Mouse (Mus musculus): Measurements from ENCODE around the gene Meaf6.
A peak's percentile ranks its signal among the peaks of the same experiment; 100 is the strongest.

The Meaf6 gene

DNA sequence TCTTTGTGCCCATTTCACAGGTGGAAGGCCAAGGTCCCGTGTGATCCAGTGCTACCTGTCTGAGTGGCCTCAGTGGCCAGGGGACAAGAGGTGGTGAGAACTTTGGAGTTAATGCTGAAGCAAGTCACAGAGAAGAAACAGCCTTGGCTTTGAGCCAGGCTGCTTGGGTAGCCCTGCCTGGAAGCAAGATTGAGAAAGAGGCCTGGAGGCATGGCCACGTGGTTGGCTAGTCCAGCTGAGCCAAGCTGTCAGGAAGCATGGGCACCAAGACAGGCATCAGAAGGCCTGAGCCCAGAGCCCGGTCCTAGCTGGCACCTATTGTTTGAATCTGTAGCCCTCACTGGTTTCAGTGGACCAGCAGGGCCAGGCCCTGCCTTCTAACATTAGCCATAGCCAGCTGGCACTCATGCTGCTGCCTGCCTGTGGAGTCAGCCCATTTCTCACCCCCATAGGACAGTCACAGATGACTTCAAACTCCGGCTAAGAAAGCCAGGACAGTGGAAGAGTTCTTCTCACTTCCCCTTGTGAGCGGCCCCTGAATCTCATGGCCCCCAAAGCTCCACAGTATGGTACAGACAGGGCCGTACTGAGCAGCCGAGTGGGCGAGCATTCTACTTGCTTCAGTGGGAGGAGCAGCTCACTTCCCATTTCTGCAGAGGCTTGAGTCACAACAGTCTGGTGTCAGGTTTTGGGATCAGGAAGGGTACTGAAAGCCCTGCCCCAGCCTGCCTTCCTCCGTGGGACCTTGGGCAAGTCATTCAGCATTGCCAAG lies 31.3 kb downstream of the Meaf6 start:
- DNase-seq, result peak; percentile 59

DNA sequence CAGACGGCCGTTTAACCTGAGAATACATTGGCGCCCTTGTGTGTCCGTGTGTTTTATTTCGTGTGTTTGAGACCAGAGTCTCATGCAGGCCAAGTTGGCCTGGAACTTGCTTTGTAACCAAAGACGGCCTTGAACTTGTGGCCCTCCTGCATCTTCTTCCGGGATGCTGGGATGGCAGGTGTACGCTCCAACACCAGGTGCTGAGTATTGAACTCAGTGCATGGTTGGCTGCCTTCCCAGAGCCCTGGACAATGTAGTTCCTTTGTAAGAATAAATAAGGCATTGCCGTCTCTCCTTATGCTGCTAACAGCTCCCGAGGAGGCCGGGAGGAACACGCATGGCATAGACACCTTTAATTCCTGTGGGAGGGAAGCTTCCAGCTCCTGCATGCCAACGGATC lies 32.0 kb downstream of the Meaf6 start:
- no peak for DNase-seq

DNA sequence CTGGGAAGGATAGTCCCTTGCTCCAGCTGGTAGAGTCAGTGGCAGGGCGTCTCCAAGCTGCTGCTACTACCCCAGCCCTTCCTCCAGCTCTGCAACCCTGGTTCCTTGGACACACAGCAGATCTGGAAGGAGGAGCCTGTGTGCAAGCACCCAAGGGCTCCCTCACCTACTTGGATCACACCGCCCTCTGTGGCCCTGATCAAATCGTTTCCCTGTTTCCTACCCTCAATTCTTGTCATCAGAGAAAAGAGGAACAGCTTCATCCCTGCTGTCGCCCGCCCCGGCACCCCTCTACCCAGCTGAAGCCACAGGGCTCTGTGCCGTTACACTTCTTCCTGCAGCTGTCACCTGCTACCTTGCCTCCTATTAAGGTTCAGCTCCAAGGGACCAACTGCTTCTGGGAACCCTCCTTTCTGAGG lies 33.0 kb downstream of the Meaf6 start:
- DNase-seq, result no peak

DNA sequence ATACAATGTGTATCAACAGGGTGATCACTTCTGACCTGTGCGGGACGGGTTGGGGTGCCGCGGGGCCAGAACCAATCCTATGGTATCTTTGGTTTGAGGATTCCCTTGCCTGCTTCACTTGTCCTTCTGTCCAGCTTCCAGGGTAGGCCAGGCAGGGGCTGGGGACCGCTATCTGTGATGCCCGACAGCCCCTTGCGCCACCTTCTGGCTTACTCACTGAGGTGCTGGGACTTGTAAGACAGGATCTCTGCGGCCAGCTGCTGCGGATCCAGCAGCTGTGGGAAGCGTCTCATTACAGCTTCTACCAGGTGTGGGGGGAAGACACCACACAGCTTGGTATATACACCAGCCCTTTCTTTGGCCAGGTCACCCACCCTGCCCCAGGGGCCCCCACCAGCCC lies 34.1 kb downstream of the Meaf6 start:
- no peak for DNase-seq

DNA sequence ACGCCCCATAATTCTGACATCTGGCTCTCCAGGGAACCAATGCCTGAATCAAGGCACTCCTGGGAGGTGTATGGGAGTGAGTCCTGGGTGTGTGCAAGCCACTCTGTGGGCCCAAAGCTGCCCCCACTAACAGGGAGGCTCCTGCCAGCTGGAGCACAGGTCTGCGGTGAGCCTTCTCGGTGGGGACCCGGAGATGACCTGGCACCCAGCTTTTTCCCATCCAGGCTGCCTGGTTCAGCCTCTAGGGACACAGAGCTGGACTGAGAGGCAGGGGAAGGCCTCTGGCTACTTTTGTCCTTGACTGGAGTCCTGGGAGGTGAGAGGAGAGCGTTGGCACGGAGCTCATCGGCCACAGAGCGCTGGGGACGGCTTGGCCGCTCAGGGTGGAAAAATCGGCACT lies 34.8 kb downstream of the Meaf6 start:
- no peak for DNase-seq

DNA sequence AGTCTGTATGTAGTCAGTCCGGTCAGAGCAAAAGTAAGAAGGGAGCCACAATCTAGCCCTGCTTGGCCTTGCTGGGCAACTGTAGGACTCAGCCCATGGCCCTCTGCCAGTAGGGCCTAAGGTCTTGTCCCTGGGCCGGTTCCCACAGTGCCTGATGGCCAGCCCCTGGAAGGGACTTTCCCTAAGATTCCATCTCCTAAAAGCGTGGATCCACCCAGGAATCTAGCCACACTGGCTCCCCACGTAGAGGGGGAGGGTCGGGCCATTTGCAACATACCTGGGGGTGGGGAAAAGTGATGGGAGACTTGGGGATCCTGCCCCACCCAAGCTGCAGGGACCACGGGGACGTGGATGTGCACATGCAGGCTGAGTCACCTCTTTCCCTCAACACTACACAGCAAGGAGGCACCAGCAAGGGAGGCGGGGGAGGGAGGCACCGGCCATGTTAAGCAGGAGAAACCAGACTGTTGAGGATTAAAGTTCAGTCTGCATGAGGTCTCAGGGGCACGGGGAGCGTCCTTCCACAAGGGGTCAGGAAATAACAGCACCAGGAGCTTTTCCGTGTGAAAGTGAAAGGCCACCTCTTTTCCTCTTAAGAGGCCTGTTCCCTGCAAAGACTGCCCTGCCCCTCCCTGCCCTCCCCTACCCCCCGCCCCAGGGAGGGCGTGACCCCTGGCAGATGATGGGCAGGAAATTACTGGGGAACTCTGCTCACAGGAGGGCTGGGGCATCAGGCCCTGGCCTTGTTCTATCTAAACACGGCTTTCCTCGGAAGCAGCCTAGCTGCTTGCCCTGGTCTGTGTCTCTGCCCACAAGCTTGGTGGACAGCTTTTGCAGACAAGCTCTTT lies 37.7 kb downstream of the Meaf6 start:
- DNase-seq, result no peak

DNA sequence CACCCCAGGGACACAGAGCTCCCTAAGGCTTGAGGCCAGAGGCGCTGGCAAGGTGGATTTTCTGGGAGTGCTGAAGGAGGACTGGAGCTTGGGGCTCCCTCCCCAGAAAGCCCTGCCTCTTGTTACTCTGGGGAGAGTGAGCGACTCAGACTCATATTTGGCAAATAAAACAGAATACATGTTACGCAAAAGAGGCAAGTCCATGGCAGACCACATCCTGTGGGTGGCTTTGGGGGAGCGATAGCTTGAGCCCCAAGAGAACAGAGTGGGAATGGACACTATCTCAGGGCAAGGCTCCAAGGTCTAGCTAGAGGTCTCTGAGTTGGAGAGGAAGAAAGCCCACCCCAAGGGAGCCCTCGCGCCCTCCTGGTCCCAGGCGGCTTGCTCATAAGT lies 38.3 kb downstream of the Meaf6 start:
- no peak for DNase-seq

DNA sequence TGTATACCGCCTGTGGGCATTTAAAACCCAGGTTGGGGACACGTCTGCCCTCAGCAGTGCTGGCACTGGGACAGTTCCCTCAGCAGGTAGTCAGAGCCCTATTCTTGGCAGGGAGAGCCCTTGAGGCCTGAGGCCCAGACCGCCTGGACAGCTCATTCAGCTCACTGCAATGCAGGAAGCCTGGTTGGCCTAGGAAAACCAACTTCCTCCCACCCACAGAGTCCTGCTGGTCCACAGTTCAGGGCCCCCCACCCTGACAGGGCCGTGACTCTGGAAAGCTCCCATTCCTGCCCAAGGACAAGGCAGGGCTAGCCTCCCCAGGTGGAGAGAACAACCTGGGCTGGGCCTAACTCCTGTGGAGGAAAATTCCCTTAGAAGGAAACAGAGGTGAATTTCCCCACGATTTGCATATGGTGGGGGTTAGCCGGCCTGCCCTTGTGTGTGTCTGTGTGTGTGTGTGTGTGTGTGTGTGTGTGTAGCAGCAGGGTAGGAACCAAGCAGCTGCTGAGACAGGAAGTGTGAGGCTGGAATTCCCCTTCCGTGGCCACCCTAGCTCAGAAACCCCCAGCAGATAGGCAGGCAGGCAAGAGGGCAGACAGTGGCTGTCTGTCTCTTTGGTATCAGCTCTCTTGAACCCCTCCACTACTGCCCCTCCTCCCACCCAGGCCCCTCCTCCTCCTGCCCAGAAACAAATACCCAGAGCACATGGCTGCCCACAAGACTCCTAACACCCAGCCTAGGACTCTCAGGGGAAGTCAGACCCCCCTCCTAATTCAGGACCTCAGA lies 39.7 kb downstream of the Meaf6 start:
- DNase-seq, result no peak

DNA sequence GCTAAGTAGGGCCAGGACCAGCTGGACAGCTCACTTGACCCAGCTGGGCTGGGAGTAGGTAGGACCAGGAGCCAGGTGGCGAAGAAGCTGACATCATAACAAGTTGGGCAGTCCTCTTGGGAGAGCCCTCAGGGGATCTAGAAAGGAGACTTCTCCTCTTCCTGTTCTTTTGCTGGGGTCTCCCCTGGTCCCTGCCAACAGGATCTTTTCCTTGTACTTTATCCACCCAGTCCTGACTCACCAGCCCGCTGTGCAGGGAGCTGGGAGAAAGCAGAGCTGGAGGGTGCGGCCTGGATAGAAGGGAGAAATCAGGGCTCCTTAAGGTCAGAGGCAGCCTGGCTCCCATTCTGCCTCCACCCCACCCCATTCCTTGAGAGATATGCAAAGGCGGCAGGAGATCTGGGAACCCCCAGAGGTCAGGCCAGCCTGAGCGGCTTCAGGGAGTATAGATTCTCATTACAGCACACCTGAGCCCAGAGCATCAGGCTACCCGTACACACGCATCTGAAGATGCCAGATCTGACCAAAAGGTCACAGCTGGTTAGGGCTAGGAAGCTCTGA lies 40.5 kb downstream of the Meaf6 start:
- DNase-seq, result no peak

DNA sequence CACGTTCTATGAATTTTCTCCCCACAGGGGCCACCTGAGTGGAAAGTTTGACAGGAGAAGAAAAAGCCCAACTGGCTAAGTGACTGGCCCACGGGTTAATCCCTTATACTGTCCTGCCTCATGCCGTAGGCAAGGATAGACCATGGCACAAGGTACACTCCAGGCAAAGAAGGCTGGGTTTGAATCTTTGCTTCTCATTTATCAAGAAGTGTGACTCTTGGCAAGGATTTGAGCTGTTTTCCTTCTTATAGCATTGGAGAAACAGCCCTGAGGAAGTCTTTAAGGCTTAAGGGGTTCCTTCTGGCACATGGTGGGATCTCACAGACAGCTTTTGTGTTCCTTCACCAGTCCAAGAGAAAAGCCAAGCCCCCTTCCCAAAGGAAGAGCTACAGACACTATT lies 41.3 kb downstream of the Meaf6 start:
- DNase-seq, result no peak

DNA sequence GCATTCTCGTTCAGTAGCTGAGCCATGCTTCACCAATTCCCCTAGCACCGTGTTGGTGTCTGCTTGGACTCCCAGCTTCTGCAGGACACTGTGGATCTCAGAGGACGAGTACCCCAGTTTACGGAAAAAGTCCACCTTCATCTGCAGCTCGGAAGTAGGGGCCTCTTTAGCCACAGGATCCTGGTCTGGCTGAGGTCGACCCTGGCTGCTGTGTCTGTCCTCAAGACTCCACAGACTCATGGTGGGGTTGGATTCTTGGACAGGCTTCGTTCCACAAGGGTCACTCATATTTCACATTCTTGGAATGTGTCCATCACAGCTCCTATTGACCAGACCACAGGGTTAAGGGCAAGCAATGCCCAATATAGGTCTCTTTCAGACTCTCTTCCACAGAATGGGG lies 41.8 kb downstream of the Meaf6 start:
- DNase-seq, result no peak

DNA sequence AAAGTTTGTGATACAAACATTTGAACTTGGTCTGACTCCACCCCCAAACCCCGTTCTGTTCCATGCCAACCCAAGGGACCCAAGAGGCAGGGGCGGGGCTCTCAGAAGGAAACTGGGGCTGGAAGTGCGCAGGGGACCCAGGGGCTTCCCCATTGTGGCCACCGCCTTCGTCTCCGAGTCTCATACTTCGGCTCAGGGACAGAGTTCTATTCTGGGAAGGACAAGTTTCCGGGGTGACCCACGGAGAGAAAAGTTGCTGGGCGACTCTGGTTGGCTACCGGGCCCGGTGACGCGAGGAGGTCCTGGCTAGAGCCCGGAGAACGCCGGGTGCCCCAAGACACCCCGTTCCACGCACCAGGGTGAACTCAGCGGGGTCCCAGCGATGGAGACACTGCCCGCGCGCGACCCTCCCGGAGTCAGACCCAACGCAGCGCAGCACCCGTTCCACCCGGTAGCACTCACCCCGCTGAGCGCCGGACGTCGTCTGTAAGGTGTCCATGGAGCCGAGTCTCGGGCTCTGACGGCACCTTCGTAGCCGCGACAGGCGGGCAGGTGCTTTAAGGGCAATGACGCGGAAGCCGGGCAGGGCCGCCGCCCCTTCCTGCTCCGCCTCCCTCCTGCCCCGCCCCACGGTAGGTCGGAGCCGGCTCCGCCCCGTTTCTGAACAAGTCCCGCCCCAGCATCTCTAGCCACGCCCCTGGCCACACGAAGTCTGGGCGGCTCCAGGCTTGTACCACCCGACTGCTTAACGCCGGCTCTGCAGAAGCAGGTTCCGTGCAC lies 42.6 kb downstream of the Meaf6 start, which contains the start of gene Zc3h12a:
TSS of gene Zc3h12a (minus strand) at position 536 of the 780 bp plus-strand sequence.
- DNase-seq, result peak; percentile 55 to 59

DNA sequence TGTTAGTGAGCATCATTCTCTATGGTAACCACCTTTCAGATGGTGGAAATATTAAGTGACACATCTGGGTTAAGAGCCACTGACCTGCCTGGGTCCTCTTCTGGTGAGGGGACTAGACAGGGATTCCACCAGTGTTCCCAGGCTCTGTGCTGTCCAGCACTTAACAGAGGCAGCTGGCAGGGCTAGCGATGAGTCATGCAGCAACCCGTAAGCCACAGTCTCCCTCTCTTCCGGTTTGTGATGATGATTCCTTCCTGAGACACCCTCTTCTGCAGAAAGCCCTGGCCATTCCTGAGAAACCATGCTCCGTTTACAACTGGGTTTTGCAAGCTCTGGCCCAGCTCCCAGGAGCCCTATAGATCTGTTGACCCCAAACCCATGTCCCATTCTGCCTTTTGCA lies 46.6 kb downstream of the Meaf6 start:
- DNase-seq, result no peak

DNA sequence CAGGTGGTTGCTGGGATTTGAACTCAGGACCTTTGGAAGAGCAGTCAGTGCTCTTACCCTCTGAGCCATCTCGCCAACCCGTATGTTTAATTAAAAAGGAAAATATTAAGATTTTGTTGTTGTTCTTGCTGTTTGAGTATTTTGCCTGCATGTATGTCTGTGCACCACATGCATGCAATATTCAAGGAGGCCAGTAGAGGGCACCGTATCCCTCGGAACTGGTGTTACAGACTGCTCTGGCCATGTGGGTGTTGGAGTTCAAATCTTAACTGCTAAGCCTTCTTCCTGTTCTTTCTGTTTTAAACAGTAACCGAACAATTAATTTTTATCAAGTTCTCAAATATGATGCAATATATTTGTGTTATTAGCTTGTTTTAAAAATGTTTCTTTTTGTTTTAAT lies 47.5 kb downstream of the Meaf6 start:
- peak; percentile 28 to 47 for DNase-seq

DNA sequence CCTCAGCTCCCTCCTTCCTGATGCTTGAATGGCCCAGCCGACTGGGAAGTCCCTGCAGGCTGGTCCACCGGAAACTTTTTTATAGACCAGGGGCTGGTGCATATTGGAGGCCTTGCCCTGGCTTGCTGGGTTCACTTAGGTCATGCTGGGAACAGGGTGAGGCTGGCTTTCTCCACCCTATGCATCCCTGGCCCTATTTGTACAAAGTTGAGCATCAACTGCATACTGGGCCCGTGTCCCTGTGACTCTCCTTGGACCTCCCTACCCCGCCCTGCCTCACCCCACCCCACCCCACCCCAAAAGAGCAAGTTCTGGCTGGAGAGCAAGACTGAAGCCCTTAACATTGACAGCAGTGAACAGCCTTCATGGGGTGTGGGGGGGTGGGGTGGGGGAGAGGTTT lies 49.3 kb downstream of the Meaf6 start:
- DNase-seq, result no peak

DNA sequence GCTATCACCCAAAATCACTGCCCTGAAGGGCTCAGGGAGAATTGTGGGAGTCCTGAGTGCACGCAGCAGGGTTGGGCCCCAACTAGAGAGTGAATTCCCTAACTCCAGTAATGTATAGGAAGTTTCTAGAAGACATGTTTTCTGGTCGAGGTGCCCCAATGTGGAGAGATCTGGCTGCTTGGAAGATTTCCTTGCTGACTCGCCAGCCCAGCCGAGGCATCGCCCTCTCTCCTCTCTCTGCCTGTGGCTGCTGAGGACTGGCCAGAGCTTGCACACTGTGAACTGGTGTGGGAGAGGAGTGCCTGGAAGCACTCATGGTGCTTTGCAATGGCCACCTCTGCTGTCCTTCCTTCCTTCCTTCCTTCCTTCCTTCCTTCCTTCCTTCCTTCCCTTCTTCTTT lies 49.7 kb downstream of the Meaf6 start:
- DNase-seq, result no peak

DNA sequence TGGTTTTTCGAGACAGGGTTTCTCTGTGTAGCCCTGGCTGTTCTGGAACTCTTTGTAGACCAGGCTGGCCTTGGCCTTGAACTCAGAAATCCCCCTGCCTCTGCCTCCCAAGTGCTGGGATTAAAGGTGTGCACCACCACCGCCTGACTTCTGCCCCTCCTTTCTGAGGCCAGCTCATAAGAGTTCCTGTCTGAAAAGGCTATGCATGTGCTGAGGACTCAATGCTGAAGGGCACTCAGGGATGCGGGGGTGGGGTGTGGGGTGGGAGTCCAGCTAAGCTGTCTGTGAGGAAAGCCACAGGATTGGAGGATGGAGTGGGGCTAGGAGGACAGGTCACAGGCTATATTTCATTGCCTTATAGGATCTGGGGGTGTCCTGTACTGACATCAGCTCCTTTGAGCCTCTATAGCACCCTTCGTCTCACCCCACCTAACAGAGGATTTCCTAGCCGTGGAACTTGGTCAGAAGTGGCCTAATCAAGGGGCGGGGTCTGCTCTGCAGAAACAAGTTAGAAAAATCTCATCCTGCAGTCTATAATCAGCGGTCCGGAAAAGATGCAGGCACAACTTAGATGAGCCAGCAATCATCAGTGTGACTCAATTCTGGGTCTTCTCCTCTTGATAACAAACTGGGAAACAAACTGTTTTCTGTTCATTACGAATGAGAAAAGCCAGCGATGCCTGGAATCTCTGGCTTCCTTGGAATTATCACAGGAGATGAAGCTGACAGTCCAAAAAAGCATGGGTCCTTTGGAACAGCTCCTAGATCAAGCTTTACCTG lies 50.3 kb downstream of the Meaf6 start:
- DNase-seq, result no peak

DNA sequence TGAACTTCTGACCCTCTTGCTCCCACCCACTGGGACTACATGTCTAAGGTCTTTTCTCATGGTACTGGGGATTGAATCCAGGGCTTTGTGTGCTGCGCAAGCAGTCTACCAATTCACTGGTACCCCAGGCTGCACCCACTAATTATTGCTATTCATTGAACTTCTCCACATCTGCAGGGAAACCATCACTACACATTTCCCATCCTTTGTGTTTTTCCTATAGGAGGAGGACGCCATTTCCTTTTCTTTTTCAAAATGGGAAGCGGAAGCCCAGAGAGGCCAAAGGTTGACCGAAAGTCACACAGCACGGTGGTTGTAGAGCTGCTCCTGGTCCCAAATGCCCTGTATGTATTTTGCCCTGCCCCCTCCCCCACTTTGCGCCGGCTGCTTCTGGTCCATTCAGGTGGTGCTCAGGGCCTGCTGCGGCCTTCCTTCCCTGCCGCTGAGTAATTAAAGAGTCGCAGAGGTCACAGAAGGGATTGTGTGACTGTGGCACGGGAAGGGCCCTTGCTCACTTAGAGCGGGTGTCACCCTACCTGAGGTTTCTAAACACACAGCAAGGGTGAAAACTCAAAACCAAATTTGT lies 51.5 kb downstream of the Meaf6 start:
- no peak for DNase-seq

DNA sequence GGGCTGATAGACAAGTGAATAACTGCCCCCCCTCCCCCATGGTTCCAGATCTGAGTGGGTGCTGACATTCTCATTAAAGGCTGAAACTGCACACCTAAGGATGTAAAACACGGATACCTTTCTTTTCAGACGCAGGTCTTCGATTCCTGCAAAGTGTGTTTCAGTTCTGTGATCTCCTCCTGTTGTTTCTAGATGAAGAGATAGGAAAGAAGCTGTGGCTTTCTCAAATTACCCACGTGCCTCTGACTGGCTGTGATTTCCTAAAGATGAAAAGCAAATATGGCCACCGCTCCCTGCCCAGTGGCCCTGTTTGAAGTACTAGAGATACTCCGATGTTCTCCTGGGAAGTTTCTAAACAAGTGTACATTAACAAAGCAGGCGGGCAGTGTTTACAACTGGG lies 53.4 kb downstream of the Meaf6 start:
- no peak for DNase-seq

DNA sequence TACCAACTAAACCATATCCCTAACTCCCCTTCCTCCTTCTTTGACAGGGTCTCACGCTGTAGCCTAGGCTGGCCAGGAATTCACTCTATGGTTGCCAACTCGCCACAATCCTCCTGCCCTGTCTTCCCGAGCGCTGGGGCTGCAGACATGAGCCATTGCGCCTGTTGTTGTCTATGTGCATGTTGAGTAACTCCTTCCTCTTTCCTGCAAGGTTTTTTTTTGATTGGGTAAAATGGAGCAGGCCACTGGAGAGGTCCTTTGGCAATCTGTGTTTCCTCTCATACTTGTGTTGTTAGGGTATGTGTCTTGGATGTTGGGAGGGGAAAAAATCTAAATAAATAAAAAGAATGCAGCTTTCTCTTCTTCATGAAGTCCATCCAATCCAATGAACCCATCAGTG lies 59.3 kb downstream of the Meaf6 start:
- no peak for DNase-seq

DNA sequence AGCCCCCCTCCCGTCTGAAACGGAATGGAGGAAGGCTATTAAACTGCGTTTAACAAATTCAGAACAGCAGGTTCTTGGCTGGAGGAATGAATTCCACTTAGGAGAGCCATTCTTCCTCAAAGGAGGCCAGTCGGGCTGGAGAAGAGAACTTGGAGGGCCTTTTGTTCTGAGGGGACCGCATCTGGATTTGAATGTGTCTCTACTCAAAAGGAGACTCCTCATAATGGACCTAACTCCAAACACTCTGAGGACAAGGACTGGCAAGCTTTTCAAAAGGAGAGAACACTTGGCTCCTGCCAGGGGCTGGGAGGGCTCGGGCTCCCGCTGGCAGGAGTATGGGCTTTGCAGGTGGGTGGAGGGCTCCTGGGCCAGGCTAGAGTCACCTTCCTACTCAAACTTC lies 59.7 kb downstream of the Meaf6 start:
- no peak for DNase-seq
